Mouse (Mus musculus) adrenal gland, postnatal 14 days (tissue): ENCODE results near the gene Upf1. TPM values are rescaled to one million over a fixed set of nuclear protein-coding genes. Genes with fewer than 3 reads are reported as not detected.

Source experiments
- DNase-seq: peaks from one replicate; pipeline ENCODE4 v3.0.0; 2021; ENCODE audit warnings: mixed read lengths
- total RNA-seq: library from RNA; stranded (reverse); gene quantifications from 2 replicates; pipeline ENCODE4 v1.2.3, GENCODE M21; 2021

Upf1 gene
- total RNA-seq, 1 experiment from 2014 or later = 64.0 TPM

GRCm38 (mm10) chr8:70359411-70359810 is 6.3 kb upstream of the Upf1 start:
- DNase-seq = peak; percentile 68

GRCm38 (mm10) chr8:70356111-70356510 is 3.0 kb upstream of the Upf1 start:
- DNase-seq = no peak

- DNase-seq = no peak
These were observed 926 bp upstream of the Upf1 start for GRCm38 (mm10) chr8:70354004-70354403.

GRCm38 (mm10) chr8:70352657-70353151 is 374 bp downstream of the Upf1 start:
- DNase-seq = peak; percentile 68

GRCm38 (mm10) chr8:70352000-70352384 is 1.1 kb downstream of the Upf1 start:
- DNase-seq = no peak

GRCm38 (mm10) chr8:70351035-70351999 is 1.8 kb downstream of the Upf1 start:
- DNase-seq = peak; percentile 24

GRCm38 (mm10) chr8:70347860-70348420 is 5.1 kb downstream of the Upf1 start:
- DNase-seq = no peak

- DNase-seq = no peak
These were observed 5.6 kb downstream of the Upf1 start for GRCm38 (mm10) chr8:70347443-70347842.

- peak; percentile 38 for DNase-seq
These were observed 8.8 kb downstream of the Upf1 start for GRCm38 (mm10) chr8:70344279-70344678.

- DNase-seq = peak; percentile 63
These were observed 9.4 kb downstream of the Upf1 start for GRCm38 (mm10) chr8:70343696-70344095.

- DNase-seq = no peak
These were observed 10.0 kb downstream of the Upf1 start for GRCm38 (mm10) chr8:70343076-70343475.

- peak; percentile 26 for DNase-seq
These were observed 11.1 kb downstream of the Upf1 start for GRCm38 (mm10) chr8:70342007-70342406.

GRCm38 (mm10) chr8:70340659-70341058 is 12.4 kb downstream of the Upf1 start:
- no peak for DNase-seq

- no peak for DNase-seq
These were observed 14.1 kb downstream of the Upf1 start for GRCm38 (mm10) chr8:70338931-70339330.

GRCm38 (mm10) chr8:70332878-70333202 is 20.2 kb downstream of the Upf1 start:
- DNase-seq = no peak

GRCm38 (mm10) chr8:70332070-70332877 is 20.8 kb downstream of the Upf1 start:
- peak; percentile 86 for DNase-seq

GRCm38 (mm10) chr8:70331526-70331925 is 21.6 kb downstream of the Upf1 start:
- DNase-seq = no peak

GRCm38 (mm10) chr8:70330741-70331364 is 22.2 kb downstream of the Upf1 start:
- DNase-seq = peak; percentile 85

- DNase-seq = peak; percentile 58
These were observed 23.0 kb downstream of the Upf1 start for GRCm38 (mm10) chr8:70329835-70330740.

- peak; percentile 30 for DNase-seq
These were observed 23.8 kb downstream of the Upf1 start, which contains the start of gene Gdf1 for GRCm38 (mm10) chr8:70329124-70329834. Gdf1 (plus strand) TSS chr8:70329817.
